Mouse (Mus musculus): Measurements from ENCODE around the gene Slc13a3. TPM values are rescaled to one million over a fixed set of nuclear protein-coding genes. Genes with fewer than 3 reads are reported as not detected.

Gene Slc13a3
- polyA plus RNA-seq, 1 experiment from 2014 or later: 0.42 TPM

- Histone ChIP-seq H3K27me3 (ENCODE audit: control insufficient read depth, insufficient read depth, low read length) (no peaks in the 10 kb centered on the region; the same call in 1 of the 2 replicates), H3K4me1 (ENCODE audit: control insufficient read depth, insufficient read depth, low read length) (peaks cover 15% of the 10 kb centered on the region), H3K4me2 (replicated peaks; ENCODE audit: low read depth, low read length) (peak within 1 kb of the TSS; percentile 51), H3K9ac (ENCODE audit: low read depth, low read length) (peak within 1 kb of the TSS; percentile 19; the same call in 1 of the 2 replicates), H3K9me3 (ENCODE audit: control insufficient read depth, low read length) (no peaks in the 10 kb centered on the region), H3K4me3 (ENCODE audit: low read length) (peak within 1 kb of the TSS; percentile 27), H3K36me3 (ENCODE audit: control insufficient read depth, insufficient read depth, low read length) (no peaks in the 10 kb centered on the region), H3K27ac (ENCODE audit: low read depth, low read length) (no peak within 1 kb of the TSS)
- under 1% methylated on average over 27 of the region's 27 CpGs for WGBS
- ATAC-seq (ENCODE audit: low FRiP score, low TSS enrichment): no peak
These were observed 104.5 kb downstream of the Slc13a3 start, which contains the start of gene Zfp663 for GRCm38 (mm10) chr2:165368496-165368895. Gene Zfp663, minus strand, starts transcription at chr2:165368729.

GRCm38 (mm10) chr2:165367868-165368439, 105.1 kb downstream of the Slc13a3 start:
- Histone ChIP-seq H3K9me3 (ENCODE audit: control insufficient read depth, low read length) (no peaks in the 10 kb centered on the region), H3K4me3 (ENCODE audit: low read length) (peak overlapping the region; percentile 27), H3K4me1 (ENCODE audit: control insufficient read depth, insufficient read depth, low read length) (peaks cover 15% of the 10 kb centered on the region), H3K36me3 (ENCODE audit: control insufficient read depth, insufficient read depth, low read length) (no peaks in the 10 kb centered on the region), H3K27ac (ENCODE audit: low read depth, low read length) (no peak overlapping the region), H3K9ac (ENCODE audit: low read depth, low read length) (0 out of 2 replicates have a peak overlapping the region, but pooled peaks have one; percentile 19), H3K4me2 (replicated peaks; ENCODE audit: low read depth, low read length) (peak overlapping the region; percentile 51), H3K27me3 (ENCODE audit: control insufficient read depth, insufficient read depth, low read length) (no peaks in the 10 kb centered on the region; the same call in 1 of the 2 replicates)
- ATAC-seq (ENCODE audit: low FRiP score, low TSS enrichment): no peak
- 2% methylated on average over 13 of the region's 13 CpGs for WGBS

GRCm38 (mm10) chr2:165367047-165367520, 105.9 kb downstream of the Slc13a3 start:
- no peaks in the 10 kb centered on the region for H3K9me3 ChIP-seq (ENCODE audit: control insufficient read depth, low read length)
- no peak overlapping the region for H3K27ac ChIP-seq (ENCODE audit: low read depth, low read length)
- 5% methylated on average over 5 of the region's 8 CpGs for WGBS
- no peaks in the 10 kb centered on the region for H3K36me3 ChIP-seq (ENCODE audit: control insufficient read depth, insufficient read depth, low read length)
- H3K4me1 ChIP-seq (ENCODE audit: control insufficient read depth, insufficient read depth, low read length): peaks cover 15% of the 10 kb centered on the region
- H3K9ac ChIP-seq (ENCODE audit: low read depth, low read length): no peak overlapping the region
- no peak overlapping the region; the same call in 1 of the 2 replicates for H3K4me2 ChIP-seq (replicated peaks; ENCODE audit: low read depth, low read length)
- H3K27me3 ChIP-seq (ENCODE audit: control insufficient read depth, insufficient read depth, low read length): no peaks in the 10 kb centered on the region; the same call in 1 of the 2 replicates
- H3K4me3 ChIP-seq (ENCODE audit: low read length): no peak overlapping the region
- ATAC-seq (ENCODE audit: low FRiP score, low TSS enrichment): peak; percentile 68

- ATAC-seq (ENCODE audit: low FRiP score, low TSS enrichment): no peak
- Histone ChIP-seq H3K9me3 (ENCODE audit: control insufficient read depth, low read length) (no peaks in the 10 kb centered on the region), H3K9ac (ENCODE audit: low read depth, low read length) (no peak overlapping the region), H3K27me3 (ENCODE audit: control insufficient read depth, insufficient read depth, low read length) (no peaks in the 10 kb centered on the region; the same call in 1 of the 2 replicates), H3K4me3 (ENCODE audit: low read length) (no peak overlapping the region; the same call in 1 of the 2 replicates), H3K36me3 (ENCODE audit: control insufficient read depth, insufficient read depth, low read length) (no peaks in the 10 kb centered on the region), H3K4me1 (ENCODE audit: control insufficient read depth, insufficient read depth, low read length) (peaks cover 15% of the 10 kb centered on the region), H3K4me2 (replicated peaks; ENCODE audit: low read depth, low read length) (peak overlapping the region; percentile 28; the same call in 1 of the 2 replicates), H3K27ac (ENCODE audit: low read depth, low read length) (no peak overlapping the region)
- WGBS: 11% methylated on average over 21 of the region's 21 CpGs
These were observed 108.5 kb downstream of the Slc13a3 start for GRCm38 (mm10) chr2:165364334-165365091.

- WGBS: 92% methylated on average over 6 of the region's 6 CpGs
- H3K4me2 ChIP-seq (replicated peaks; ENCODE audit: low read depth, low read length): no peak overlapping the region
- peaks cover 13% of the 10 kb centered on the region for H3K4me1 ChIP-seq (ENCODE audit: control insufficient read depth, insufficient read depth, low read length)
- no peaks in the 10 kb centered on the region for H3K9me3 ChIP-seq (ENCODE audit: control insufficient read depth, low read length)
- ATAC-seq (ENCODE audit: low FRiP score, low TSS enrichment): no peak
- no peak overlapping the region for H3K27ac ChIP-seq (ENCODE audit: low read depth, low read length)
- H3K9ac ChIP-seq (ENCODE audit: low read depth, low read length): no peak overlapping the region
- H3K27me3 ChIP-seq (ENCODE audit: control insufficient read depth, insufficient read depth, low read length): no peaks in the 10 kb centered on the region; the same call in 1 of the 2 replicates
- H3K4me3 ChIP-seq (ENCODE audit: low read length): no peak overlapping the region
- H3K36me3 ChIP-seq (ENCODE audit: control insufficient read depth, insufficient read depth, low read length): no peaks in the 10 kb centered on the region
These were observed 109.7 kb downstream of the Slc13a3 start for GRCm38 (mm10) chr2:165363282-165363681.

GRCm38 (mm10) chr2:165360861-165361260, 112.2 kb downstream of the Slc13a3 start:
- H3K4me1 ChIP-seq (ENCODE audit: control insufficient read depth, insufficient read depth, low read length): peaks cover 7% of the 10 kb centered on the region
- no peaks in the 10 kb centered on the region for H3K36me3 ChIP-seq (ENCODE audit: control insufficient read depth, insufficient read depth, low read length)
- H3K27me3 ChIP-seq (ENCODE audit: control insufficient read depth, insufficient read depth, low read length): no peaks in the 10 kb centered on the region; the same call in 1 of the 2 replicates
- peak; percentile 56; the same call in 1 of the 2 replicates for ATAC-seq (ENCODE audit: low FRiP score, low TSS enrichment)
- H3K9ac ChIP-seq (ENCODE audit: low read depth, low read length): no peak overlapping the region
- no peak overlapping the region for H3K27ac ChIP-seq (ENCODE audit: low read depth, low read length)
- no peaks in the 10 kb centered on the region; the same call in 1 of the 2 replicates for H3K9me3 ChIP-seq (ENCODE audit: control insufficient read depth, low read length)
- H3K4me2 ChIP-seq (replicated peaks; ENCODE audit: low read depth, low read length): no peak overlapping the region
- H3K4me3 ChIP-seq (ENCODE audit: low read length): no peak overlapping the region
- WGBS: 0% methylated on average over 1 of the region's 1 CpGs

Other genes starting within 250 kb of the Slc13a3 start
- gene Cdh22, start 238.4 kb downstream of the Slc13a3 start, polyA plus RNA-seq (2014; fragmentation: Nextera tagmentation; extraction: Ambion mirVana): 0.74 and 1.2 TPM in 2 replicates
- 35.4 and 54.1 TPM in 2 replicates for gene Slc35c2, start 185.4 kb downstream of the Slc13a3 start, polyA plus RNA-seq (2014; fragmentation: Nextera tagmentation; extraction: Ambion mirVana)
- gene Elmo2, start 146.8 kb downstream of the Slc13a3 start, polyA plus RNA-seq (2014; fragmentation: Nextera tagmentation; extraction: Ambion mirVana): 56.9 and 84.1 TPM in 2 replicates
- 0.67 and 0.88 TPM in 2 replicates for gene Zfp663, start 104.5 kb downstream of the Slc13a3 start, polyA plus RNA-seq (2014; fragmentation: Nextera tagmentation; extraction: Ambion mirVana)
- gene Zfp334, start 85.0 kb downstream of the Slc13a3 start, polyA plus RNA-seq (2014; fragmentation: Nextera tagmentation; extraction: Ambion mirVana): 7.9 and 13.9 TPM in 2 replicates
- 0.07 and 0.09 TPM in 2 replicates for gene Ocstamp, start 72.8 kb downstream of the Slc13a3 start, polyA plus RNA-seq (2014; fragmentation: Nextera tagmentation; extraction: Ambion mirVana)
- 27.0 and 42.5 TPM in 2 replicates for gene Trp53rka, start 20.1 kb upstream of the Slc13a3 start, polyA plus RNA-seq (2014; fragmentation: Nextera tagmentation; extraction: Ambion mirVana)
- gene Slc2a10, start 30.6 kb upstream of the Slc13a3 start, polyA plus RNA-seq (2014; fragmentation: Nextera tagmentation; extraction: Ambion mirVana): 3.0 and 6.9 TPM in 2 replicates
- gene Eya2, start 121.8 kb upstream of the Slc13a3 start, polyA plus RNA-seq (2014; fragmentation: Nextera tagmentation; extraction: Ambion mirVana): 7.0 and 10.4 TPM in 2 replicates